Mouse (Mus musculus): ENCODE data around the gene Gm17268. TPM values are rescaled to one million over a fixed set of nuclear protein-coding genes. Genes with fewer than 3 reads are reported as not detected.
A peak's percentile ranks its signal among the peaks of the same experiment; 100 is the strongest.

The Gm17268 gene
- total RNA-seq, 2 experiments from 2014 or later = not detected

GRCm38 (mm10) chr11:81983146-81983545, 55.2 kb downstream of the Gm17268 start:
- peak; percentile 51 to 62 for DNase-seq
- intact Hi-C loops (cut with DNase I) = no loop called here

- intact Hi-C loops (cut with DNase I) = no loop called here
- no peak for DNase-seq
These were observed 56.2 kb downstream of the Gm17268 start for GRCm38 (mm10) chr11:81982191-81982590.

Other genes starting within 250 kb of the Gm17268 start
- under 1 TPM; 0.11 to 0.19 TPM for gene 5530401A14Rik, start 177.9 kb downstream of the Gm17268 start, total RNA-seq (2021)
- gene Asic2, start 70.1 kb downstream of the Gm17268 start, total RNA-seq (2021) = not detected
- gene Ccl2, start 3.0 kb downstream of the Gm17268 start, total RNA-seq (2021) = 1 to 10 TPM; 1.5 TPM
- under 1 TPM; 0.46 to 0.92 TPM for gene Ccl7, start 7.2 kb upstream of the Gm17268 start, total RNA-seq (2021)
- 1 to 10 TPM; 1.6 to 1.7 TPM for gene Ccl11, start 19.3 kb upstream of the Gm17268 start, total RNA-seq (2021)
- gene Ccl12, start 63.3 kb upstream of the Gm17268 start, total RNA-seq (2021) = 1 to 10 TPM in 1 of 2 experiments, not detected in 1; 1.3 TPM
- 1 to 10 TPM in 1 of 2 experiments, under 1 TPM in 1; 0.67 to 1.5 TPM for gene Ccl8, start 76.6 kb upstream of the Gm17268 start, total RNA-seq (2021)

All from heart, postnatal 36 days (tissue).